Mouse (Mus musculus): ENCODE measurements around the gene AI467606.
A peak's percentile ranks its signal among the peaks of the same experiment; 100 is the strongest.
"Not testable (repeated sequence)": the region's sequence is repeated elsewhere in the genome, so short reads cannot be mapped to it uniquely, and the experiment has no call there.

Gene AI467606

DNA sequence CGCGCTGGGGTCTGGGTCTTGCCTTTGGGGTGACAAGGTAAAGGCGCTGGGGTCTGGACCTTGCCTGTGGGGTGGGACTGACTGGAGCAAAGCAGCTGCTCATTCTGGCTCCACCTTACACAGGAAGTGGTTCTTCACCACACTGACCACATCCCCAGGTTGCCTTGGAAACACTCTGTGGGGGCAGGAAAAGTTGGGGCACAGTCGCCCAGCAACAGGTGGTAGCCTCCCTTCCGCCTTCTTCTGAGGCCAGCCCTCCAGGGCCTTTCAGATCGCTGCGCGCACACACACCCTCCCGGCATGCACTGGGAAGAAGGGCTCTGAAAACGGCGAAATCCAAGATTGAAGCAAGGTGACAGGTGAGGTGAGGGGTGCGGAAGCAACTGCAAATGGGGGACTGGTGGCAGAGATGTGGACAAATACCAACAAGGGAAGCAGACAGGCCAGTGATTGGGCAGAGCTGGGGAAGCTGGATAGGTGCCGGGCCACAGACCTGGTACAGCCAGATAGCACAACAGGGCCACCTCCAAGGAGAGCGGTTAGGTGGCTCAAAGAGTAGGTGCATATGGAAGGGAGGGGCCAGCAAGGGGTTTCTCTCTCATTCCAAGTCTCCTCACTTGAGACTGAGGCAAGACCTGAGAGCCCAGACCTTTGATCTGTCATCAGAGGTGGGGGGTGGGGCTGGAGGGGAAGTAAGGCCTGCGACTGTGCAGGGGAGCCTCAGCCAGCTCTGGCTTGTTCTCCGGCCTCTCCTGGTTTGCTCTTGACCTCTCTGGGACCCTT, at the start of gene AI467606:
TSS of gene AI467606 (plus strand) at position 246 of the 783 bp plus-strand sequence.
- peak; percentile 22 for DNase-seq (ENCODE audit: inconsistent ontology term)

GRCm38 (mm10) chr7:127041851-127042672, 49.1 kb upstream of the AI467606 start, which contains the start of gene Kif22:
TSS of gene Kif22 (minus strand) at chr7:127042471.
- DNase-seq (ENCODE audit: inconsistent ontology term) = peak; percentile 89

- DNase-seq (ENCODE audit: inconsistent ontology term) = no peak
Observed at GRCm38 (mm10) chr7:127055026-127055585, 36.1 kb upstream of the AI467606 start.

- DNase-seq (ENCODE audit: inconsistent ontology term) = no peak
Observed at GRCm38 (mm10) chr7:127065538-127065937, 25.6 kb upstream of the AI467606 start.

DNA sequence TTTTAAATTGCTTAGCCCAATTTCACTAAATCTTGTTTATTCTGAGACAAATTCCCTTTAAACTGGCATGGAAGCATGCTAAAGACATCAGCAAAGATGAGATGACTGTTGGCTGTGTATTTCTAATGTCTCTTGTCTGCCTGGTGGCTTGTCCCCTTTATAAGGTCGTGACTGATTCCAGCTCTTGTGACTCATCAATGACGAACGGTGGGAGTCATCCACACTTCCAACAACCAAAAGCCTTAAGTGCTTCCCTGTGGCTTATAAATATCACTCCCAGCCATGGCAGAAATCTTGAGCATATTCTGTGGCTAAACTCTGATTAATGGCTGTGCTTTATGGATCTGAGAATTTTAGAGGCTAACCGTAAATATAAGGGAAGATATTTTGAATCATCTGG, 24.8 kb upstream of the AI467606 start:
- DNase-seq (ENCODE audit: inconsistent ontology term) = no peak

- no peak for DNase-seq (ENCODE audit: inconsistent ontology term)
Observed at GRCm38 (mm10) chr7:127070871-127071413, 20.2 kb upstream of the AI467606 start.

GRCm38 (mm10) chr7:127073221-127073620, 17.9 kb upstream of the AI467606 start:
- DNase-seq (ENCODE audit: inconsistent ontology term) = no peak

DNA sequence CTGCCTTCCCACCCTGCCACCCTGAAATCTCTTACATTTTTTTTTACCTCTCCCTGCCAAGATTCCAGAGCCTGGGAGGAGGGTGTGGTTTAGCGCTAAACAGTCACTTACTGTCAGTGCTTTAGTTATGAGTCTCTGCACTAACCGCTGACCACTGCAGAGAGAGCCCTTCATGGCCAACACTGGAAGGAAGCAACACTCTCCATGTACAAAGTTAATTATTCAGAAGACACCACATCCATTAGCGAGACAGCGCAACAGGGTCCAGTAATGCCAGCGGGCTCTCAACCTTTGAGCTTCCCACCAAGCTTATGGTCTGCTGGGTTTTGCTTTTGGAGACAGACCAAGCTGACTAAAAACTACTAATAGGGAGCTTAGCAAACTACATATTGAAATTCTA, 15.0 kb upstream of the AI467606 start:
- DNase-seq (ENCODE audit: inconsistent ontology term) = no peak

GRCm38 (mm10) chr7:127077692-127078091, 13.5 kb upstream of the AI467606 start:
- no peak for DNase-seq (ENCODE audit: inconsistent ontology term)

DNA sequence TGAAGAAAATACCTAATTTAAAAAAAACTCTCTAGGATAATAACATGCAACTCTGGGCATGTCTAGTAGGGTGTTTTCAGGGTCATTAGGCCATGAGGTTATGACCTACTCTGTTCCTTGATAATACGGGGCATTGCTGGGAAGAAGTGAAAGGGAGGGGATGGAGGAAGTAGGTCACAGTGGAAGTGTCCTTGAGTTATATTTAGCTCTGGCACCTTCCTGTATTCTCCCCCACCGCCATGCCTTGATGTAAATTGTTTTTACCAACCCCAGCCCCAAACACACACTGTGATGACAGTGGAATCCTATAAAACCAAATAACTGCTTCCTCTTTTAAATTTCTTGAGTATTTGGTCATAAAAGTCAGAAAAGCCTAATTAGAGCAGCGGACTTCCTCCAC, 11.1 kb upstream of the AI467606 start:
- DNase-seq (ENCODE audit: inconsistent ontology term) = no peak

DNA sequence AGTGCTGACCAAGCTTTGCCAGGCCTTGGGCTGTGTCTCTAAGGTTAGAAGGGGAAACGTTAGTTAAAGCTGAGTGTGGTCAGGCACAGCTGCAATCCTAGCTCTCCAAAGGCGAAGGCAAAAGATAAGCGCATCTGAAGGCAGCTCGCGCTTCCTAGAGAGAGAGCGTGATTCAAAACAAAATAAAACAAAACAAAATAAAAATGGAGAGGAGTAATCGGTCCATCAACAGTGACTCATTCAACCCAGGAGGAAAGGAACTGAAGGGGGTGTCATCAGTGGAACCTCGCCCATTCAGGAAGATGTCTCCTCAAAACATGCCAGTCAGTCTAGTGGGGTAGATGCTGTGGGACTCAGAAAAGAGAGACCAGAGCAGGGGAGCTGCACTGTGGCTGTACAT, 8.9 kb upstream of the AI467606 start:
- DNase-seq (ENCODE audit: inconsistent ontology term) = no peak

DNA sequence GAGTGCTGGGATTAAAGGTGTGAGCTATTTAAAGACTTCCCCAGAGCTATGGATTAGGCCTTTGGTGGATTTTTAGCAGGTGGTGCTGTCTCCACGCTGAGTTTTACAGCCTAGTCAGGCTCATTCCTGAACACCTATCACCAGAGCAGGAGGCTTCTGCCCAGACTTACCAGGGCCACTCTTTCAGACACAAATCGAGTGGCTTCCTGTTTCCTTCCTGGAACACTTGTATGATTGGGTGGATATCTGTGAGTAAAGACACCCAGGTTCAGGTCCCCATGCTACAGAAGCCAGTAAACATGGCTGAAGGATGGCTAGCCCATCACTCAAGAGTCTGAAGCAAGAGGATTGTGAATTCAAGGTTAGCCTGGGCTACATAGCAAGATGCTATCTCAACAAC, 8.2 kb upstream of the AI467606 start:
- no peak for DNase-seq (ENCODE audit: inconsistent ontology term)

GRCm38 (mm10) chr7:127083689-127084088, 7.5 kb upstream of the AI467606 start:
- no peak for DNase-seq (ENCODE audit: inconsistent ontology term)

DNA sequence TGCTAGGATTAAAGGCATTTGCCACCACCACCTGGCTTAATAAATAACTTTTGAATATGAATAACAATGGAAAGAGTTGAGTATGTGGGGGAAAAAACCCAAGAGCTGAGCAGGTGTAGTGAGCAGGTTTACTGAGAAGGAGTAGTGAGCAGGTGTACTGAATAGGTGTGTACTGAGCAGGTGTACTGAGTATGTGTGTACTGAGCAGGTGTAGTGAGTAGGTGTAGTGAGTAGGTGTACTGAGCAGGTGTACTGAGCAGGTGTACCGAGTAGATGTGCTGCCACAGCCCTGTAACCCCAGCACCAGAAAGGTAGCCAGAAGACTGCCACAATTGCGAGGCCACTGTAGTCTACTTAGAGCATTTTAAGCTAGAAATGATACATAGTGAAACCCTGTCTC, 6.4 kb upstream of the AI467606 start:
- DNase-seq (ENCODE audit: inconsistent ontology term) = no peak

DNA sequence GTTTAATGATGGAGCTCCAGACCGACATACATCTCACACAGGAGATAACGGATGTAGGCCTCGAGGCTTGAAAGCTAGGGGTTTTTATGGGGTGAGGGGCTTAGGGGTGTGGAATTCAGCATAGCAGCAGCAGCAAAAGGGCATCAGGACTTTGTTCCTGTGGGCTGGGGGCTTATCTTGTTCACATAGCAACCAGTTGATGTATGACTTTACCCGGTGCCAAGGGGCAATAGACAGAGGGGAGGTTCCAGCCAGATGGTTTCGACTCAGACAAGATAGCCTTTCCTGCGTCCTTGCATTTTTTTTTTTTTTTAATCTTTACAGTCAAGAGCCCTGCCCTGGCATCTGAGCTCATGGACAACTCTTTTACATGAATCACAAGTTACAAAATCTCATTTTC, 5.4 kb upstream of the AI467606 start:
- DNase-seq (ENCODE audit: inconsistent ontology term) = not testable (repeated sequence)

DNA sequence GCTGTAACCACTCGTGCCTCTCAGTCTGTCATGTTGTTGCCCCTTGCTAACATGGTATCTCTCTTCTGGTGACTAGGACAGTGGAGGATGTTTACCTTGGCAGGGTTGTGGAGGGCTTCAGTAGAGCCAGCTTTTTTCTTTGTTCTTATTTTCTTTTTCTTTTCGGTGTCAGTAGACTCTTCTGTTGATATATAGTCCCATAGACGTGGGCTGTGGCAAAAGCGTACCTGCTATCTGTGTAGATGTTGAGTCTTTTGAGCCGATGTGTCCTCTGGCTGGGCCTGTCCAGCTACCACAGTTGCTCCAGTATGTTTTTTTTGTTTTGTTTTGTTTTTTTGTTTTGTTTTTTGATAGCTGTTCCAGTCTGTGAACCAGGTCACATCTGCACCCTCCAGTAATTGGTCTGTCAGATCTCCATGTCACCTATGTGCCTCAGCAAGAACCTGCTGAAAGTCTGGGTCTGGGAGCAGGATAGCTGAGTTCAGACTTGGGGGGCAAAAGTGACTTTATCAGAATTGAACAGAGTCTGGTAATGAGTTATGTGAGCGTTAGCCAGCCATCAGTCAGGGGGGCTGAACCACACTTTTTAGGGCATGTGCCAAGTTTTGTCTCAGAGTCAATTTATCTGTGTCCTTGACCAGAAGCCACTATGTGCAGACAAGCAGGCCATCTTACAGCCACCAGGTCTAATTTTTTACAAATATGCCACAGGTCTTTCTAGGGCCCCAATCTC, 3.7 kb upstream of the AI467606 start, which contains the start of gene Zg16:
TSS of gene Zg16 (minus strand) at position 51 of the 733 bp plus-strand sequence.
- not testable (repeated sequence) for DNase-seq (ENCODE audit: inconsistent ontology term)

- no peak for DNase-seq (ENCODE audit: inconsistent ontology term)
Observed at GRCm38 (mm10) chr7:127088083-127088482, 3.1 kb upstream of the AI467606 start.

DNA sequence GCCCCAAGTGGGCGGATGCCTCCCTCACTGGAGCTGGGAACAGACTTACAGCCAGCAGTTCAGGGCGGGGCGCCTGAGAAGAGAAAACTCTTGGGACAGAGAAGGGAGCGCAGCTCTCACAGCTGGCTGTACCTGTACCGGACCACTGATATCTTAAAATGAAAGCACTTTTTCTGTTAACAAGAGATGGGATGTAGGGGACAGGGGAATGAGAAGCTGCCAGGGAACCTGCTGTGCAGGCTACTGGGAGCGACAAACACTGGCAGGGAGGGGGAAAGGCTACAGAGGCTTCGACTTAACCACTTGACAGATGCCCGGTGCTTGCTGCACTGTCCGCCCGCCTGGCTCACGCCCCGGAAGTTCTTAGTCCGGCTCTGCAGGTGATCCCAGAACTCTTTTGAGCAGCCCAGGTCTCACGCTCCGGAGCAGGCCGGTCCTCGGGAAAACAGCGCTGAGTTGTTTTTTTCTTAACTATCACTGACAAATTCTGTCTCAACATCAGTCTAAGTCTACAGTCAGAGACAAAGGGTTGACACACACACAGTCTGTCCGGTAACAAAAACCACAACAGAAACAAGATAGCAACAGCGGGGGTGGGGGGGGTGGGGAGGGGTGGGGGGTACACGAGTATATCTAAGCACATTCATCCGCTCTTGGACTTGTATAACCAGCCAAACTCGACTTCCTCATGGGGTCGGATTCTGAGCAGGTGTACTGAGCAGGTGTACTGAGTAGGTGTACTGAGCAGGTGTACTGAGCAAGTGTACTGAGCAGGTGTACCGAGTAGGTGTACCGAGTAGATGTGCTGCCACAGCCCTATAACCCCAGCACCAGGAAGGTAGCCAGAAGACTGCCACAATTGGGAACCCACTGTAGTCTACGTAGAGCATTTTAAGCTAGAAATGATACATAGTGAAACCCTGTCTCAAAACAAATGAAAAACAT, 2.0 kb upstream of the AI467606 start:
- no peak for DNase-seq (ENCODE audit: inconsistent ontology term)

DNA sequence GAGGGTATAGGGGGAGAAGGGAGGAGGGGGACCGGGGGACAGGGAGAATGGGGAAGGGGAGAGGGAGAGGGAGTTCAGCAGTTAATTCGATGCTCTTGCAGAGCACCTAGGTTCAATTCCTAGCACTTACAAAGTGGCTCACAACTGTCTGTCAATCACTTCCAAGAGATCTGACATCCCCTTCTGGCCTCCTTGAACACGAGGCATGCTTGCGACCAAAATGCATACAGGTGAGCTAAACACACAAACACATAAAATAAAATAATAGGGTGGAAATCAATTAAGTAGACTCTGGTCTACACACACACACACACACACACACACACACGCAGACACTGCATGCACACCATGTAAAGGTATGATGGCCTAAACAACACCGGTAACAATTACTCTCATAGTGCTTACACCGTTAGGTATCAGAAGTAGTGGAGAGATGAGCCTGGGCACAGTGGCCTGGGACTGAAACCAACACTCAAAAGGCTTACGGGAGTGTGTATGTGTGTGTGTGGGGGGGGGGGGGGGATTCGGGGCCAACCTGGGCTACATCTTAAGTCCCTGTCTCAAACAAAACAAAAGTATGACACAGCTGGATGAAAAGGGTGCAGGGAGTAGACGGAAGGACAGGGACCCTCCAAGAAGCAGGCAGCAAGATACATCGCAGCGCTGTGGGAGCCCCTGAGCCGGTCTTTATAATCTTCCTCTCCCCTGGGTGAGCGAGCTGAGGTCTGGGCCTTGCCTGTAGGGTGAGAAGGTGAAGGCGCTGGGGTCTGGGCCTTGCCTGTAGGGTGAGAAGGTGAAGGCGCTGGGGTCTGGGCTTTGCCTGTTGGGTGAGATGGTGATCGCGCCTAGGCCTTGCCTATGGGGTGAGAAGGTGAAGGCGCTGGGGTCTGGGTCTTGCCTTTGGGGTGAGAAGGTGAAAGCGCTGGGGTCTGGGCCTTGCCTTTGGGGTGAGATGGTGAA, 725 bp upstream of the AI467606 start:
- DNase-seq (ENCODE audit: inconsistent ontology term) = no peak
